Mouse (Mus musculus) lung, postnatal 36 days (tissue): Measurements from ENCODE around the gene D5Ertd579e.
A peak's percentile ranks its signal among the peaks of the same experiment; 100 is the strongest.

Source experiments
- DNase-seq: peaks from one replicate; pipeline ENCODE4 v3.0.0; 2022; ENCODE audit warnings: mixed read lengths

The D5Ertd579e gene

GRCm38 (mm10) chr5:36720219-36720618 lies 24.4 kb upstream of the D5Ertd579e start:
- no peak for DNase-seq

GRCm38 (mm10) chr5:36719601-36720000 lies 23.8 kb upstream of the D5Ertd579e start:
- DNase-seq = no peak

- no peak for DNase-seq
Observed at GRCm38 (mm10) chr5:36719135-36719534, 23.3 kb upstream of the D5Ertd579e start.

- no peak for DNase-seq
Observed at GRCm38 (mm10) chr5:36717889-36718288, 22.1 kb upstream of the D5Ertd579e start.

GRCm38 (mm10) chr5:36716816-36717215 lies 21.0 kb upstream of the D5Ertd579e start:
- no peak for DNase-seq

- no peak for DNase-seq
Observed at GRCm38 (mm10) chr5:36714832-36715231, 19.0 kb upstream of the D5Ertd579e start.

GRCm38 (mm10) chr5:36713693-36714092 lies 17.9 kb upstream of the D5Ertd579e start:
- peak; percentile 53 for DNase-seq

GRCm38 (mm10) chr5:36712553-36713534 lies 17.0 kb upstream of the D5Ertd579e start:
- peak; percentile 95 for DNase-seq

- DNase-seq = peak; percentile 54
Observed at GRCm38 (mm10) chr5:36711863-36712262, 16.0 kb upstream of the D5Ertd579e start.

- no peak for DNase-seq
Observed at GRCm38 (mm10) chr5:36705792-36706191, 10.0 kb upstream of the D5Ertd579e start.

GRCm38 (mm10) chr5:36705390-36705789 lies 9.6 kb upstream of the D5Ertd579e start:
- DNase-seq = no peak

GRCm38 (mm10) chr5:36704684-36705083 lies 8.9 kb upstream of the D5Ertd579e start:
- DNase-seq = no peak

GRCm38 (mm10) chr5:36700939-36701620 lies 5.3 kb upstream of the D5Ertd579e start:
- DNase-seq = peak; percentile 40

GRCm38 (mm10) chr5:36698689-36699088 lies 2.9 kb upstream of the D5Ertd579e start:
- no peak for DNase-seq

- no peak for DNase-seq
Observed at GRCm38 (mm10) chr5:36698067-36698670, 2.3 kb upstream of the D5Ertd579e start.

- no peak for DNase-seq
Observed at GRCm38 (mm10) chr5:36696504-36697300, 878 bp upstream of the D5Ertd579e start.

GRCm38 (mm10) chr5:36695005-36695404 lies 819 bp downstream of the D5Ertd579e start:
- DNase-seq = no peak

- DNase-seq = peak; percentile 20
Observed at GRCm38 (mm10) chr5:36693651-36694050, 2.2 kb downstream of the D5Ertd579e start.

- DNase-seq = peak; percentile 56
Observed at GRCm38 (mm10) chr5:36691423-36691822, 4.4 kb downstream of the D5Ertd579e start.

GRCm38 (mm10) chr5:36685170-36685569 lies 10.7 kb downstream of the D5Ertd579e start:
- DNase-seq = peak; percentile 35

GRCm38 (mm10) chr5:36683586-36683985 lies 12.2 kb downstream of the D5Ertd579e start:
- DNase-seq = no peak

GRCm38 (mm10) chr5:36681219-36681618 lies 14.6 kb downstream of the D5Ertd579e start:
- DNase-seq = no peak
